Mouse (Mus musculus) limb, embryonic 11.5 days (tissue): Measurements from ENCODE around the gene Nkapd1. TPM values are rescaled to one million over a fixed set of nuclear protein-coding genes. Genes with fewer than 3 reads are reported as not detected.

ENCODE experiments used
- ATAC-seq: fragments of 200-750 bp; cut with Nextera tagmentation; 2 replicates; pipeline ENCODE4 v1.8.0; 2017; ENCODE audit warnings: low read depth; ENCODE audit not compliant: insufficient number of reproducible peaks, low FRiP score, low TSS enrichment
- DNase-seq: peaks from one replicate; pipeline ENCODE4 v3.0.0-alpha.2; 2015; ENCODE audit warnings: low spot score
- H3K27ac ChIP-seq: fragments of 300-500 bp; sonication (generic); replicated peaks from 2 replicates; pipeline ENCODE4 v1.5.1; 2014; ENCODE audit warnings: low read depth, mild to moderate bottlenecking, low read length
- H3K27me3 ChIP-seq: fragments of 300-500 bp; sonication (generic); 2 replicates; pipeline ENCODE4 v1.6.1; 2014; ENCODE audit warnings: mild to moderate bottlenecking, low read length, mixed read lengths; ENCODE audit not compliant: control insufficient read depth, insufficient read depth
- H3K36me3 ChIP-seq: fragments of 300-500 bp; sonication (generic); 2 replicates; pipeline ENCODE4 v1.6.1; 2014; ENCODE audit warnings: mild to moderate bottlenecking, low read length, moderate library complexity, mixed read lengths; ENCODE audit not compliant: control insufficient read depth, insufficient read depth
- H3K4me1 ChIP-seq: fragments of 300-500 bp; sonication (generic); 2 replicates; pipeline ENCODE4 v1.6.1; 2014; ENCODE audit warnings: low read length, mixed read lengths; ENCODE audit not compliant: control insufficient read depth, insufficient read depth
- H3K4me2 ChIP-seq: fragments of 300-500 bp; sonication (generic); 2 replicates; pipeline ENCODE4 v1.6.1; 2014; ENCODE audit warnings: low read depth, mild to moderate bottlenecking, moderate library complexity; ENCODE audit not compliant: severe bottlenecking
- H3K4me3 ChIP-seq: fragments of 300-500 bp; sonication (generic); 2 replicates; pipeline ENCODE4 v1.5.1; 2014; ENCODE audit warnings: low read depth, low read length
- H3K9ac ChIP-seq: fragments of 300-500 bp; sonication (generic); 2 replicates; pipeline ENCODE4 v1.6.1; 2014; ENCODE audit warnings: mild to moderate bottlenecking, low read length
- H3K9me3 ChIP-seq: fragments of 300-500 bp; sonication (generic); 2 replicates; pipeline ENCODE4 v1.6.1; 2016; ENCODE audit warnings: low read length; ENCODE audit not compliant: control insufficient read depth
- WGBS: fragments of 180-500 bp; shearing (Covaris S2); extraction: QIAGEN DNeasy Blood & Tissue Kit; methylation state at CpG from one replicate; pipeline ENCODE4 v1.1.7; 2014; 5-methylcytosine and 5-hydroxymethylcytosine counted together
- polyA plus RNA-seq: library from polyadenylated mRNA; unstranded; fragments of >200 nt; fragmentation: Nextera tagmentation; extraction: Ambion mirVana; gene quantifications from 2 replicates; pipeline ENCODE4 v1.2.1, GENCODE M21; 2014

Nkapd1 gene
- polyA plus RNA-seq: 29.7 and 32.3 TPM in 2 replicates

GRCm38 (mm10) chr9:50616766-50617603 is at the start of gene Nkapd1, which contains the start of gene Pih1d2:
TSS of gene Nkapd1 (minus strand) at chr9:50617464.
TSS of gene Pih1d2 (plus strand) at chr9:50617321.
- under 1% methylated on average over 81 of the region's 81 CpGs for WGBS
- peak within 1 kb of the TSS; percentile 83 for H3K9ac ChIP-seq
- peak; percentile 90 for ATAC-seq
- H3K36me3 ChIP-seq: peaks cover 16% of the 10 kb centered on the region
- peak within 1 kb of the TSS; percentile 60 for H3K4me2 ChIP-seq
- no peaks in the 10 kb centered on the region for H3K9me3 ChIP-seq
- peaks cover 3% of the 10 kb centered on the region; the same call in 1 of the 2 replicates for H3K4me1 ChIP-seq
- H3K27ac ChIP-seq: peak within 1 kb of the TSS; percentile 78
- peak; percentile 94 for DNase-seq
- peak within 1 kb of the TSS; percentile 90 for H3K4me3 ChIP-seq
- H3K27me3 ChIP-seq: no peaks in the 10 kb centered on the region

GRCm38 (mm10) chr9:50666442-50666841 is 49.2 kb upstream of the Nkapd1 start:
- 88% methylated on average over 6 of the region's 6 CpGs for WGBS
- ATAC-seq (no peak), DNase-seq (no peak)
- H3K27me3 ChIP-seq: no peaks in the 10 kb centered on the region
- no peak overlapping the region for H3K27ac ChIP-seq
- no peaks in the 10 kb centered on the region for H3K9me3 ChIP-seq
- H3K4me3 ChIP-seq: no peak overlapping the region
- no peaks in the 10 kb centered on the region for H3K36me3 ChIP-seq
- H3K4me1 ChIP-seq: no peaks in the 10 kb centered on the region
- no peak overlapping the region for H3K4me2 ChIP-seq
- no peak overlapping the region for H3K9ac ChIP-seq

GRCm38 (mm10) chr9:50664826-50665225 is 47.6 kb upstream of the Nkapd1 start:
- Histone ChIP-seq H3K9me3 (no peaks in the 10 kb centered on the region), H3K27me3 (no peaks in the 10 kb centered on the region), H3K4me1 (peaks cover 3% of the 10 kb centered on the region; the same call in 1 of the 2 replicates), H3K4me2 (no peak overlapping the region), H3K36me3 (no peaks in the 10 kb centered on the region), H3K9ac (no peak overlapping the region), H3K4me3 (no peak overlapping the region), H3K27ac (no peak overlapping the region)
- ATAC-seq: no peak
- DNase-seq: no peak
- WGBS: 88% methylated on average over 5 of the region's 5 CpGs

- WGBS: 18% methylated on average over 12 of the region's 12 CpGs
- no peaks in the 10 kb centered on the region for H3K27me3 ChIP-seq
- DNase-seq: peak; percentile 40
- H3K36me3 ChIP-seq: no peaks in the 10 kb centered on the region
- no peak for ATAC-seq
- peaks cover 9% of the 10 kb centered on the region; the same call in 1 of the 2 replicates for H3K4me1 ChIP-seq
- peak overlapping the region; percentile 57 for H3K4me3 ChIP-seq
- H3K27ac ChIP-seq: no peak overlapping the region
- H3K9me3 ChIP-seq: no peaks in the 10 kb centered on the region
- H3K9ac ChIP-seq: 0 out of 2 replicates have a peak overlapping the region, but pooled peaks have one; percentile 22
- peak overlapping the region; percentile 41 for H3K4me2 ChIP-seq
Measured at GRCm38 (mm10) chr9:50660431-50660830, 43.2 kb upstream of the Nkapd1 start.

GRCm38 (mm10) chr9:50659392-50660217 is 42.3 kb upstream of the Nkapd1 start, which contains the start of gene Dlat:
TSS of gene Dlat (minus strand) at chr9:50659780.
- Histone ChIP-seq H3K36me3 (no peaks in the 10 kb centered on the region), H3K4me2 (peak within 1 kb of the TSS; percentile 41), H3K27ac (peak within 1 kb of the TSS; percentile 81), H3K4me3 (peak within 1 kb of the TSS; percentile 57), H3K9me3 (no peaks in the 10 kb centered on the region), H3K9ac (peak within 1 kb of the TSS; percentile 55), H3K27me3 (no peaks in the 10 kb centered on the region), H3K4me1 (peaks cover 9% of the 10 kb centered on the region; the same call in 1 of the 2 replicates)
- WGBS: under 1% methylated on average over 63 of the region's 63 CpGs
- peak; percentile 92 for ATAC-seq
- DNase-seq: peak; percentile 89

GRCm38 (mm10) chr9:50658941-50659388 is 41.7 kb upstream of the Nkapd1 start:
- H3K4me3 ChIP-seq: peak overlapping the region; percentile 57
- H3K9ac ChIP-seq: peak overlapping the region; percentile 55
- WGBS: 0% methylated on average over 28 of the region's 28 CpGs
- H3K27me3 ChIP-seq: no peaks in the 10 kb centered on the region
- no peak overlapping the region for H3K27ac ChIP-seq
- H3K36me3 ChIP-seq: no peaks in the 10 kb centered on the region
- H3K4me1 ChIP-seq: peaks cover 9% of the 10 kb centered on the region; the same call in 1 of the 2 replicates
- ATAC-seq: peak; percentile 77
- H3K4me2 ChIP-seq: peak overlapping the region; percentile 41
- no peak for DNase-seq
- H3K9me3 ChIP-seq: no peaks in the 10 kb centered on the region

GRCm38 (mm10) chr9:50658391-50658790 is 41.1 kb upstream of the Nkapd1 start:
- ATAC-seq: no peak
- Histone ChIP-seq H3K9me3 (no peaks in the 10 kb centered on the region), H3K9ac (no peak overlapping the region), H3K27me3 (no peaks in the 10 kb centered on the region), H3K4me2 (peak overlapping the region; percentile 41), H3K27ac (no peak overlapping the region), H3K4me1 (peaks cover 9% of the 10 kb centered on the region; the same call in 1 of the 2 replicates), H3K36me3 (peaks cover under 1% of the 10 kb centered on the region; the same call in 1 of the 2 replicates), H3K4me3 (peak overlapping the region; percentile 57)
- WGBS: 31% methylated on average over 5 of the region's 5 CpGs
- DNase-seq: no peak

- 94% methylated on average over 10 of the region's 10 CpGs for WGBS
- Histone ChIP-seq H3K4me1 (no peaks in the 10 kb centered on the region), H3K9ac (no peak overlapping the region), H3K9me3 (no peaks in the 10 kb centered on the region), H3K36me3 (peaks cover 13% of the 10 kb centered on the region), H3K4me2 (no peak overlapping the region), H3K4me3 (no peak overlapping the region), H3K27me3 (no peaks in the 10 kb centered on the region), H3K27ac (no peak overlapping the region)
- ATAC-seq (no peak), DNase-seq (no peak)
Measured at GRCm38 (mm10) chr9:50650503-50650902, 33.2 kb upstream of the Nkapd1 start.
